Mouse (Mus musculus) cortical plate, adult 2 months (tissue): Measurements from ENCODE around the gene Socs3.

ENCODE experiments used
- CTCF ChIP-seq: fragments of 200-500 bp; IDR thresholded peaks from 2 replicates; pipeline ENCODE4 v1.5.1; 2011; ENCODE audit warnings: mild to moderate bottlenecking, control low read depth, low read length; ENCODE audit not compliant: insufficient read depth; ENCODE audit errors: extremely low read depth
- POLR2A ChIP-seq: fragments of 200-500 bp; IDR thresholded peaks from 2 replicates; pipeline ENCODE4 v1.6.1; 2011; ENCODE audit warnings: mild to moderate bottlenecking, low read length, control low read depth; ENCODE audit not compliant: insufficient read depth; ENCODE audit errors: extremely low read depth

DNA sequence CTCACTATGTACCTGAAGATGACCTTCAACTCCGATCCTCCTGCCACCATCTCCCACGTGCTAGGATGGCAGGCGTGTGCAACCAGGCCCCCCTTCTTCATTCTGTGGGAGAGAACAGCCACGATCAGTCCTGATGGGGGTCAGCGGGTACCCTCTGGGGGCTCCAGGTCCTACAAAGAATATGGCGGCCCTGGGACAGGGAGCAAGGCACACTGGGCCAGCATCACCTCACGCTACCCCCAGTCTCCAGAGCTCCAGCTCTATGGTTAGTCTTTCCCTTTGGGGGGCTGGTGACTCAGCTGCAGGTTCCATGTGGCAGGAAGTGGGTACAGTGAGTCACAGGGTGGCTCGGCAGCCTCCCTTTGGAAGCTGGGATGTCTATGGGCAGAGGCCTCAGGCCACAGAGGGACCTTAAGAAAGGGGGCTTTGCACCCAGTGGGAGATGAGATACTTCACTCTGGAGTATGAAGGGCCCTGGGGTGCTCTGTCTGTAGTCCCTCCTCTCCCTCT lies 28.5 kb downstream of the Socs3 start:
- TF ChIP-seq POLR2A, result no peak
- no peak for TF ChIP-seq CTCF
